Mouse (Mus musculus) G1E-ER4 (cell line): ENCODE results near the gene Spint1. TPM values are rescaled to one million over a fixed set of nuclear protein-coding genes. Genes with fewer than 3 reads are reported as not detected.
A peak's percentile ranks its signal among the peaks of the same experiment; 100 is the strongest.

ENCODE experiments used
- GATA1 ChIP-seq: IDR thresholded peaks from one replicate; pipeline ENCODE4 v1.8.0; 2012; ENCODE audit warnings: low read length, inconsistent platforms
- polyA plus RNA-seq: library from polyadenylated mRNA; stranded (reverse); fragments of >175 nt; gene quantifications from 2 replicates; pipeline ENCODE4 v1.2.3, GENCODE M21; 2012

The Spint1 gene
- polyA plus RNA-seq, 1 experiment = not detected

GRCm38 (mm10) chr2:119236682-119237209 lies 416 bp upstream of the Spint1 start:
- TF ChIP-seq GATA1 = no peak

- no peak for TF ChIP-seq GATA1
Measured at GRCm38 (mm10) chr2:119237871-119238220, 684 bp downstream of the Spint1 start.

- TF ChIP-seq GATA1 = no peak
Measured at GRCm38 (mm10) chr2:119238671-119239070, 1.5 kb downstream of the Spint1 start.

- no peak for TF ChIP-seq GATA1
Measured at GRCm38 (mm10) chr2:119240075-119240818, 3.1 kb downstream of the Spint1 start.

GRCm38 (mm10) chr2:119240819-119241186 lies 3.6 kb downstream of the Spint1 start:
- TF ChIP-seq GATA1 = no peak

- no peak for TF ChIP-seq GATA1
Measured at GRCm38 (mm10) chr2:119242548-119242947, 5.4 kb downstream of the Spint1 start.

GRCm38 (mm10) chr2:119245246-119245645 lies 8.1 kb downstream of the Spint1 start:
- TF ChIP-seq GATA1 = no peak

- no peak for TF ChIP-seq GATA1
Measured at GRCm38 (mm10) chr2:119247904-119248303, 10.7 kb downstream of the Spint1 start.

- TF ChIP-seq GATA1 = no peak
Measured at GRCm38 (mm10) chr2:119249592-119250061, 12.5 kb downstream of the Spint1 start.

- no peak for TF ChIP-seq GATA1
Measured at GRCm38 (mm10) chr2:119250377-119250776, 13.2 kb downstream of the Spint1 start.

GRCm38 (mm10) chr2:119250826-119251478 lies 13.8 kb downstream of the Spint1 start:
- peak; percentile 49 for TF ChIP-seq GATA1

GRCm38 (mm10) chr2:119254976-119255375 lies 17.8 kb downstream of the Spint1 start:
- TF ChIP-seq GATA1 = no peak

- TF ChIP-seq GATA1 = no peak
Measured at GRCm38 (mm10) chr2:119260518-119260917, 23.4 kb downstream of the Spint1 start.

- no peak for TF ChIP-seq GATA1
Measured at GRCm38 (mm10) chr2:119261326-119261725, 24.2 kb downstream of the Spint1 start.

GRCm38 (mm10) chr2:119262978-119263377 lies 25.8 kb downstream of the Spint1 start:
- no peak for TF ChIP-seq GATA1

- TF ChIP-seq GATA1 = no peak
Measured at GRCm38 (mm10) chr2:119263813-119264212, 26.7 kb downstream of the Spint1 start.

- no peak for TF ChIP-seq GATA1
Measured at GRCm38 (mm10) chr2:119270286-119270642, 33.1 kb downstream of the Spint1 start.
